In the genomic region with DNA sequence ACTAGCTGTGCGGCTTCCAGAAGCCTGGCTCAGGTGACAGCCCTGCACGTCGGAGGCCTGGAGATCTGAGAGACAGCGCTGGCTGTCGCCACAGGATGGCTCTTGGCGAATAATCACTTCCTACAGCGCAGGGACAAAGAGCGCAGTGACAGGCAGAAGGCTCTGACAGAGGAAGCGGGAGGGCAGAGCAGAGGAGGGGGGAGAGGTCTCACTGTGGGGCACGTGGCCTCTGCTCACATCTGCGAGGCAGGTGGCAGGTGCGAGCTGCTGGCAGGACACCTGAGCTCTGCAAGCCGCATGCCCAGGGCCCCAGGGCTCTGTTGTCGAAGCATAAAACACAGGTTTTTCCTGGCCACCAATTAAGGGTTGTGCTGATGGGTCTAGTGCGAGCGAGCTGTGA, we compare ENCODE assay signal across 7 mouse cellular contexts.
DNase-seq lines count a peak whose midpoint lies in the region; ATAC-seq lines count a peak whose summit lies in the region.

No protein-coding gene starts in this region.

- 0 out of 2 replicates have a peak overlapping the region, but pooled peaks have one; percentile 1 for H3K4me2 ChIP-seq in midbrain, embryonic 12.5 days (replicated peaks)

- no peak overlapping the region for H3K4me3 ChIP-seq in midbrain, embryonic 12.5 days

- H3K9me3 ChIP-seq in midbrain, embryonic 12.5 days: no peaks in the 10 kb centered on the region

- DNase-seq in A20 (ENCODE audit: low read depth, low spot score) (peak; percentile 80), R1 (ENCODE audit: low read depth, low spot score) (peak; percentile 12)
- no peak for DNase-seq in urinary bladder, postnatal 4 days (ENCODE audit: low spot score in 2 of 2)
- no peak for DNase-seq in urinary bladder, adult 18-20 months (ENCODE audit: low spot score in 2 of 2)
- DNase-seq in urinary bladder, postnatal 36 days (ENCODE audit: low spot score in 2 of 2): no peak

- H3K36me3 ChIP-seq in midbrain, embryonic 12.5 days: no peaks in the 10 kb centered on the region

- H3K9ac ChIP-seq in midbrain, embryonic 12.5 days (replicated peaks): 0 out of 2 replicates have a peak overlapping the region, but pooled peaks have one; percentile 5

- peaks cover 89% of the 10 kb centered on the region for H3K4me1 ChIP-seq in midbrain, embryonic 12.5 days

- 4% methylated on average over 16 of the region's 16 CpGs for WGBS in midbrain, embryonic 12.5 days

- peak; percentile 50 for ATAC-seq in granulocyte monocyte progenitor cell, adult 5-6 weeks (replicated peaks; ENCODE audit: poor library complexity, severe bottlenecking)
- ATAC-seq in midbrain, embryonic 12.5 days (ENCODE audit: low FRiP score, low read depth): peak; percentile 53

- peak overlapping the region; percentile 85 for H3K27ac ChIP-seq in midbrain, embryonic 12.5 days (replicated peaks)

- H3K27me3 ChIP-seq in midbrain, embryonic 12.5 days: peaks cover 79% of the 10 kb centered on the region

Comparison
In these comparisons a context has a peak if more than half of its experiments do, and no peak if none do; other contexts are left out.
1. DNase-seq: peak in A20 (single experiment) and R1 (single experiment); none in urinary bladder, postnatal 4 days (0 of 2), urinary bladder, adult 18-20 months (0 of 2) and urinary bladder, postnatal 36 days (0 of 2).